Mouse (Mus musculus): ENCODE data around the gene Zkscan16.

The Zkscan16 gene

DNA sequence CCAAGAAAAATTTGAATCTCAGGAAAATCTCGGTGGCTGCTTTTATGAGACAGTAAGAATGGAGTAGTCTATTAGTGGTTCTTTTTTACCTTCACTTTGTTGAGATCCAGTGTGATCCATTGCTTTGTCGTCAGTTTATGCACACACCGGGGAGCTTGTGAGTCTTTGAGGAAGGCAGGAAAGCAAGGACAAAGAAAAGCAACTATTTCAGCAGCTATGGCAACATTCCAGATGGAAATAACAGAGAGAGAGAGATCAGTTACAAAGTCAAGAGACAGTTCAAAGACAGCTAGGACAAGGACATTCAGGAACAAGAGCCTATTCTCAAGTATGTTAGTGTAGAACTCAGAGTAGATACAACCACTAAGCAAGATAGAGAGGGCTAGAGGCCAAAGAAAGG lies 7.6 kb upstream of the Zkscan16 start:
- DNase-seq (ENCODE audit: low read depth, low spot score) = no peak

DNA sequence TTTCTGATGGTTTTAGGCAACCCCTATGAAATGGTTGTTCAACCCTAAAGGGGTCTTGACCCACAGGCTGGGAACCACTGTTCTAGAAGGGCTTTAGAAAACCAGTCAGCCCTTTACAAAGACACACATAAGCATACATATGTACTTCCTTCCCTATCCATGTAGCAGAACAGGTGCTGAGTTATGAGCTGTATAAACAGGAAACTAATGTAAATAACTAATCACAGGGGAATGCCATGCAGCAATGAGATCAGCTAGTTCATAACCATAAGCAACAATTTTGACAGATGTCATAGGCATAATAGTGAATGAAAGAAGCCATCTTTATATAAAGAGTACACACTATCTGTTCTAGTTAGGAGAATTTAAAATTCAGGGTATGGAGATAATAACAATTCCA lies 1.8 kb upstream of the Zkscan16 start:
- DNase-seq (ENCODE audit: low read depth, low spot score) = no peak

GRCm38 (mm10) chr4:58942942-58943341 lies 486 bp upstream of the Zkscan16 start:
- DNase-seq (ENCODE audit: low read depth, low spot score) = no peak

- DNase-seq (ENCODE audit: low read depth, low spot score) = no peak
These were observed 752 bp downstream of the Zkscan16 start for GRCm38 (mm10) chr4:58944206-58944553.

DNA sequence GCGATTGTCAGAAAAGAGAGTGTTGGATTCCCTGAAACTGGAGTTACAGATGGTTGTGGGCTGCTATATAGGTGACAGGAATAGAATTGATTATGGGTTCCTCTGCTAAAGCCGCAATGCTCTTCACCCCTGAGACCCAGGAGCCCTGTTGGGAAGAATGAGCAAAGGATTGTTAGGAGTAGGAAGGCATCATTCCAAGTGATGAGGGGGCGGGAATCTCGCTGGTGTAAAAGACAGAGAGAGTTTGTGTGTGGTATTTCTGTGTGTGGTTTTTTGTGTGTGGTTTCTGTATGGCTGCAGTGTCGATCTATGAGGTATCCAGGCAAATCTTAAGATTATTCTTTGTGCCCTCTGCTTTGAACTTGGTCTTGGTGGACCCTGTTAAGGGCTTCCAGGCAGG lies 1.3 kb downstream of the Zkscan16 start:
- DNase-seq (ENCODE audit: low read depth, low spot score) = no peak

DNA sequence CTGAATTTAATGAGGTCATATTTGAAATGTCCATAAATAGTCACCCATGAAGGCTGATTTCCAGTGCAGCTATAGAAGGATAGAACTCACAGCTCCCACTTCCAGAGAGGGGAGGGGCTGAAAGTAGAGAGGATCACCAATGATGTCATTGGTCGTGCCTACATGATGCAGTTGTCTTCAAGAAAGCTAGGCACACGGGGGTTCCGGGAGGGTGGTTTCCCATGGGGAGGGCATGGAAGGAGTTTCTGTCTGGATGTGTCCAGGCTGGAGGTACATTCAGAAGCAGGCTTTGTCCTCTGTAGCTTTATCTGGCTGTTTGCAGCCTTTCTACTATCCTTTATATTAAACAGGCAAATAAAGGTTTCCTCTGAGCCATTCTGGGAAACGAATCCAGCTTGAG lies 5.0 kb downstream of the Zkscan16 start:
- no peak for DNase-seq (ENCODE audit: low read depth, low spot score)

DNA sequence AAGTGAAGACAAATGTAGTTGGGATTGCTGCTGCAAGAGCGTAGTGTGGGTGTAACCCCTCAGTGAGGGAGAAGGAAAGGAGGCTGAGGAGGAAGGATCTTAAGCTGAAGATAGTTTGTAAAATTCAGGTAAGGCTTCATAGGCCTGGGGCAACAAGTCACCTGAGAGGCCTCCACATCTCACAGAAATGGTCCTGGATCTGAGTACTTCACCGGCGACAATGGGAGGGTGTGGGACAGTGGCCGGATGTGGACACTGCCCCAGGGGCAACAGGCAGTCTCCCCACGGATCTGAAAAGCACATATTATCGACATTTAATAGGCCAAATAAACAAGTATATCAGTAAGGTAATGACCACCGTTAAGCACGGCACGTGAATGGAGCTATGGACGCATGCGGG lies 9.2 kb downstream of the Zkscan16 start:
- no peak for DNase-seq (ENCODE audit: low read depth, low spot score)

GRCm38 (mm10) chr4:58961719-58962118 lies 18.3 kb downstream of the Zkscan16 start:
- DNase-seq (ENCODE audit: low read depth, low spot score) = no peak

DNA sequence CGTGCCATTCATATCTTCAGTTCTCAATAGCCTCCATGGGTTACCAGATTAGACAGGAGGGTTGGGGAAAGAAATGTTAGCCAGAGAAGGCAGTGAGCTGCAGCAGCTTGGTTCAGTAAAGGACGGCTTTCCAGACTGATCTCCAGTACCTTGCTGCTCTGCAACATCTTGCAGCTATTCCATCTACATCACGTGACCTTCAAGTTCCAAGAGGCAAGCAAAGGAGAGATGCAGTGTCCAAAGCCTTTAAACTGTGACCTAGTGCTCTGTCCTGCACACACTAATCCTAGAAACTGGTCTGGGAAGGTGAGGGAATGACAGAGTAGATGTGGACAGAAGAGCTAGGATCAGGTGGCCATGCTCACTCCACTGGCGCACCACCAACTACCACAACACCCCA lies 19.8 kb downstream of the Zkscan16 start:
- no peak for DNase-seq (ENCODE audit: low read depth, low spot score)

DNA sequence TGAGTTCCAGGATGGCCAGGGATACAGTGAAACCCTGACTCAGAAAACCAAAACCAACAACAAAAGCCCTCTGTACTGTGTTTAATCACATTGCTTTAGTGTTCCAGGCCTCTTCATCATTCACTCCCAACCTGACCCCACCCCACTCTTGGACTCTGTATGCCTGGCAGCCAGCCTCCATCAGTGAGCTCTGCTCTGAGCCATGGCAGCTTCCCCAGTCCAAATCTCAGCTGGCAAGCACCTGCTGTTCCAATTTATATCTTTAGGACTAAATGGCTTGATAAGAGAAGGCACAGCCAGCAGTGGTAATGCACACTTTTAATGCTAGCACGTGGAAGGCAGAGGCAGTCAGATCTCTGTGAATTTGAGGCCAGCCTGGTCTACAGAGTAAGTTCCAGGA lies 21.7 kb downstream of the Zkscan16 start:
- no peak for DNase-seq (ENCODE audit: low read depth, low spot score)

GRCm38 (mm10) chr4:58970678-58971077 lies 27.2 kb downstream of the Zkscan16 start:
- no peak for DNase-seq (ENCODE audit: low read depth, low spot score)

DNA sequence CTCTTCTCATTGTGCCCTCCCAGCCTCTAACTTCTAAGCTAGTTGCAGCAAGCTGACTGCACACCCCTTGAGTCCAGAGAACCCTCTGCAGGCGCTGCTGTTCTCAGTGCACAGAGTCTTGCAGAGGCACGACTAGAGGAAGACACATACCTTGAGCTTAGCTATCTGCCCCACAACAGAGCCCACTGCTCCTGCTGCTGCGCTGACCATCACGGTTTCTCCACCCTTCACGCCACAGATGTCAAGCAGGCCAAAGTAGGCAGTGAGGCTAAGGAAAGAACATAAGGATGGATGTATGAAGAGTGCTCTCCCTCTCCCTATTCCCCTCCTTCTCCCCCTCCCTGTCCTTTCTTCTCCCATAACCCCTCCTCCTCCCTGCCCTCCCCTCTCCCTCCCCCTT lies 32.3 kb downstream of the Zkscan16 start:
- DNase-seq (ENCODE audit: low read depth, low spot score) = no peak

- DNase-seq (ENCODE audit: low read depth, low spot score) = no peak
These were observed 38.0 kb downstream of the Zkscan16 start for GRCm38 (mm10) chr4:58981421-58981820.

GRCm38 (mm10) chr4:58982806-58983205 lies 39.4 kb downstream of the Zkscan16 start:
- no peak for DNase-seq (ENCODE audit: low read depth, low spot score)

GRCm38 (mm10) chr4:58985157-58985648 lies 41.8 kb downstream of the Zkscan16 start:
- peak; percentile 25 for DNase-seq (ENCODE audit: low read depth, low spot score)

DNA sequence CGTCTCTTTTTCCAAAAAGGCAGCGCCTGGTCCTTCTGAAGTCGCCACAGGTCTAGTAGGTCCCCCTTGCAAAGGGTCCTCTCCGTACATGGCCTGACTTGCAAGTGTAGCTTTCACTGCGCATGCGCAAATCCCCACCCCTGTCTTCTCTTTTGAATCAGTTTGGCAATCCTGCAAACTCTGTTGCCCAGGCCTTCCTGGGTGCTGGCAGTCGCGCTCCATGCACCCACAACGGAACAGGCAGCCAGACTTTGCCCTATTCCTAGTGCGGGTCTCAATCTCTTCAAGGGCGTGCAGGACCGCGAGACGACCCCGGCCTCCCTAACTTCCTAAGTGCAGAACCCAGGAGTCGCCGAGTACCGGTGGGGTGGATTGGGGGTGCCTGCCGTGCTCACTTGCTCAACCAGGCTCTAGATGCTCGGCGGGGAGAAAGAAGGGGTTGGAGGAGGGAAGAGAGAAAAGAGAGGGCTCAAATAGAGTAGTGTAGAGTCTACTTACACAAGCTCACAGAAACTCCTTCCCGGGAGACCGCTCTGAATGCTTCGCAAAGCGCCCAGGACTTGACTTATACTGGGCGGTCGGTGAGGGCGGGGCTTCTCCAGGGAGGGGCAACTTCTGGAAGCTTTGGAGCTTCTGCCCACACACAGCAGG lies 43.2 kb downstream of the Zkscan16 start, which contains the start of gene Ptgr1:
TSS of gene Ptgr1 (minus strand) at position 580 of the 651 bp plus-strand sequence.
- peak; percentile 85 for DNase-seq (ENCODE audit: low read depth, low spot score)

- no peak for DNase-seq (ENCODE audit: low read depth, low spot score)
These were observed 46.0 kb downstream of the Zkscan16 start for GRCm38 (mm10) chr4:58989303-58989898.

GRCm38 (mm10) chr4:58990609-58991434 lies 47.4 kb downstream of the Zkscan16 start:
- no peak for DNase-seq (ENCODE audit: low read depth, low spot score)

- no peak for DNase-seq (ENCODE audit: low read depth, low spot score)
These were observed 48.8 kb downstream of the Zkscan16 start for GRCm38 (mm10) chr4:58992195-58992594.

- DNase-seq (ENCODE audit: low read depth, low spot score) = no peak
These were observed 51.3 kb downstream of the Zkscan16 start, which contains the start of gene Dnajc25 for GRCm38 (mm10) chr4:58994762-58995161. Dnajc25 (plus strand) TSS chr4:58995062.

DNA sequence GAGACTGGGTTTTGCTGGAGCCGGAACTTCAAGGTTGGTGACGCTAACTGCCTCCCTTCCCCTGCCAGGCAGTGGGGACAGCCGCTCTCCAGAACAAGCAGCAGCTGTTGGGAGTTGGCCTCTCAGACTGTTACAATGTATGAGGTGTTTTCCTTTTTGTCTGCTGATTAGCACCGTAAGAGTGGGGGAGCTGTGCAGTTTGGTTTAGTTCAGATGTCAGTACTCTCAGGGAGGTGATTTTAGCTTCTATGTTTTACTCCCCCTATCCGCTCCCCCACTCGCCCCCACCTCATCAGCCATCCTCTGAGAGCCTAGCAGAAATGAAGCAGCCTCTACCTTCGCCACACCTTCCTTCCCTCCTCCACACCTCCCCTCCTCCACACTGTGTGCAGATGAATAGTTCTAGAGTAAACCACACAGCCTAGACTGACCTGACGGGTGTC lies 51.8 kb downstream of the Zkscan16 start:
- DNase-seq (ENCODE audit: low read depth, low spot score) = no peak

- DNase-seq (ENCODE audit: low read depth, low spot score) = no peak
These were observed 53.7 kb downstream of the Zkscan16 start for GRCm38 (mm10) chr4:58997081-58997480.
